Mouse (Mus musculus) frontal cortex, adult 2 months (tissue): ENCODE measurements around the gene Ntm. TPM values are rescaled to one million over a fixed set of nuclear protein-coding genes. Genes with fewer than 3 reads are reported as not detected.

Experiments
- DNase-seq, 2 experiments: peaks; one replicate each; pipeline ENCODE4 v3.0.0; 2022; ENCODE audit warnings: low spot score in 1 of 2; ENCODE audit errors: extremely low spot score in 1 of 2
- polyA plus RNA-seq: library from polyadenylated mRNA; depleted of rRNA; stranded (reverse); fragments of >200 nt; gene quantifications from 2 replicates; pipeline ENCODE4 v1.2.3, GENCODE M21; 2012

Ntm gene
- polyA plus RNA-seq, 1 experiment: 184 TPM

GRCm38 (mm10) chr9:29371341-29371740, 591.6 kb downstream of the Ntm start:
- DNase-seq: no peak

GRCm38 (mm10) chr9:29369621-29370020, 593.3 kb downstream of the Ntm start:
- no peak for DNase-seq

- no peak for DNase-seq
Observed at GRCm38 (mm10) chr9:29368291-29368690, 594.6 kb downstream of the Ntm start.

DNA sequence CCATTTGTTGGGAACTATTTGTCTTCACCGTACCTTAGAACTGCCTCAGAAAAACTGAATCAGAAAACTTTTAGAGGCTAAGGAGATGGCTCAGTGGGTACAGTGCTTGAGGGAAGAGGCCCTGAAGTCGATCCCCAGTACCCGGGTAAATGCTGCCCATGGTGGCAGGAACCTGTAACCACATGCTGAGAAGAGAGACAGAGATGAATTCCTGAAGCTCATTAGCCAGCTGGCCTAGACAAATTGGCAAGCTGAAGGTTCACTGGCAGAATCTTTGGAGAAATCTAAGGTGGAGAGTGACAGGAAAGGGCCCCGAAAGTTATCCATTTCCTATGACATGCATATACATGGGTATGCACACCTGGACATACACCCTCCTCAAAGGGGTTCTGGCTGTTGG, 605.1 kb downstream of the Ntm start:
- no peak for DNase-seq

GRCm38 (mm10) chr9:29342303-29342702, 620.6 kb downstream of the Ntm start:
- no peak for DNase-seq

GRCm38 (mm10) chr9:29341292-29341691, 621.6 kb downstream of the Ntm start:
- no peak for DNase-seq

DNA sequence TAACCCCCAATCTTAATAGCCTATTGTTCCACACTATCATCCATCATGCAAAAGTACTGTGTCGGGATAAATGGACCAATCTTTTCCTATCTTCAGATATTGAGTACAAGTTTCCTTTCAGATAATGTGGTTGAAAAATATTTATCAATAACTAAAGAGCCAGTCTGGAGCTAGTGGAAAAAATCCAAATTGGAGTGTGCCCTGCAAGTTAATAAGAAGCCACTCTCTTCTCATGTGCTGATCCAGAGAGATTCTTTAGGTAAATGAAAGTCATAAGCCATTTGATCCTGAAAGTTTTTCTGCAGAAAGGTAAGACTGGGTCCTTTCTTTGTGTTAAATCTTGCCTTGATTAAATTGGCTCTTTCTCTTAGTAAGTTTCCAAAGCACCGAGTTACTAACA, 627.3 kb downstream of the Ntm start:
- no peak for DNase-seq

DNA sequence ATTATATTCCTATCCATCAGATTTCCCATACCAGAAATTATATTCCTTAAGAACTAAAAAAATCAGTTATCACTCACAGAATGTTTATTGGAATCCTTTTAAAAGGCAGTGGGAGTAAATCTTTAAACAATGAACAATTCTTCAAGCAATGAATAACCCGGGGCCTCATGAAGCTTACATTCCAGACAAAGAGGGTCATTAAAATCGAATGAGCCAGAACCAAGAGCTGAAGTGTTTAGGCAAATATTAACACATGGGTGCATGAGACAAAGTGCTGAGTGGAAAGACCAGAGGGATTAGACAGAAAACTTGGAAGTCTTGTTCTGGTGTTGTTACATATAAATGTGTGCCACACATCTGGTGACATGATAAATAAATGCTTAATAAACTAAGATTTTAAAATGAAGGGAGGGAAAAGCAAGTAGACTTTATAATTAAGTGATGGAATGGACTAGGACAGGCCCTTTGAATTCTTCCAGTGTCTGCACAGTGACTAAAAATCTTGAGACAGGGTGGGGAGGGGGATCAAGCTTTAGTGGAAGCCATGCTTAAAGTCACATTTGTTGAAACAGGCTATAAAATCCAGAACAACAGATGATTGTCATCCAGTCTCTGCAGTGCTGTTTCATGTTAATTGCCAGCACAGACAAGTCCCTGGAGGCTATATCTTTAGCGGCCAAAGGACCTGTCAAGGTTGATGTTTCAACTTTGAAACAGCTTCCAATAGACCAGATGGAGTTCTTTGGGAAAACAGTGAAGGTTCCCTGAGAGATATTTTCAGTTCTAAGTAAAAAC, 630.4 kb downstream of the Ntm start:
- DNase-seq: no peak

GRCm38 (mm10) chr9:29330486-29330885, 632.5 kb downstream of the Ntm start:
- DNase-seq: no peak

- DNase-seq: no peak
Observed at GRCm38 (mm10) chr9:29326283-29326682, 636.7 kb downstream of the Ntm start.

DNA sequence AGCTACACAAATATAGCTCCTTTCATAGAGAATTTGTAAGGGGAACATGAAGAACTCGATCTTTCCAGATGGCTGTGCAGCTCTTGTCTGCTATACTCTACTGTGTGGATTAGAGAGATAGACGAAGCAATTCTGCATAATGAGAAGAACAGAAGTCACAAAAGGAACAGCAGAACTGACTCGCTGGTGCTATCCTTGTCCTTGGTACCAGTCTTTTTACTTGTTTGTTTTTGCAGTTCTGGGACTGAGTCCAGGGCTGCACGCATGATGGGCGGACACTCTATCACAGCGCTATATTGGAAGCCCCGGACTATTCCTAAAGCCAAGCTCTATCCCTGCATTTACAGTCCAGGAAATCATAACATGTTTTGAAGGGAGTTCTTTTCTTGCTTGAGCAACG, 637.8 kb downstream of the Ntm start:
- no peak for DNase-seq

DNA sequence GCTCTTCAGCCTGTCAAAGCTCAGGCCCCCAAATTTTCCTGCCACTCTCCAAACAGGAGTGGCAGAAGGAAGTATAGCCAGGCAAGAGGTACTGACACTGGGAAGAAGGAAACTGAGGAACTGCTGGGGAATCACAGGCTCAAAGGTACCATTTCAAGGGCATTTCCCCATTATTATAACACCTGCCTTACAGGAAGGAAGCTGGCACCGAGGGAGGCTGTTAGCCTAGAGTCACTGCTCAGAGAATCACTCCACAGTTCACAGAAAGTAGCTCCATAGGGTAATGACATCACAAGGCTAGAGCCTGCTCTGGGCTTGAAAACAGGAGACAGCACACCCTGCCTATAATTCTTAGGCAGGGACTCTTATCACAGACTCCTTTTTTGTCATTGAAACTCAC, 643.7 kb downstream of the Ntm start:
- no peak for DNase-seq

- no peak for DNase-seq
Observed at GRCm38 (mm10) chr9:29318676-29319162, 644.2 kb downstream of the Ntm start.

GRCm38 (mm10) chr9:29317623-29318022, 645.3 kb downstream of the Ntm start:
- DNase-seq: peak; percentile 52 to 65

- DNase-seq: peak in 1 of 2 experiments; percentile 32
Observed at GRCm38 (mm10) chr9:29315842-29316241, 647.1 kb downstream of the Ntm start.

DNA sequence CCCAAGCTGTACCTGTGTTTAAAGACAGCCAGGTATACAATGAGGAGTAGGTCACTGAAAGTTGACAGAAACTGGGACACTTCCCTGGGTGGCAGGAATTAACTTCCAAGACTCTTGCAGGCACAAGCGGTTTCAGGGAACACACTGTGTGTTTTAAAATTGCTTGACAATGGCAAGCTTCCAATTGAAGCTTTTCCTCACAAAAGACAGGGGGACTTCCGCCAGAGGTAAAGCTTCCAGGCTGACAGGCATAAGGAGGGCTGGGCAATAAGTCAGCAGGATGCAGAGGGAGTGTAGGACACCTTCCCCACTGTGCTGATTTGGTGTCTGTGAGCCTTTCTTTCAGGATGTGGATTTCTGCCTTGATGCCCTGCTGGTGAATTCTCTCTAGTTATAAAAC, 656.0 kb downstream of the Ntm start:
- no peak for DNase-seq

DNA sequence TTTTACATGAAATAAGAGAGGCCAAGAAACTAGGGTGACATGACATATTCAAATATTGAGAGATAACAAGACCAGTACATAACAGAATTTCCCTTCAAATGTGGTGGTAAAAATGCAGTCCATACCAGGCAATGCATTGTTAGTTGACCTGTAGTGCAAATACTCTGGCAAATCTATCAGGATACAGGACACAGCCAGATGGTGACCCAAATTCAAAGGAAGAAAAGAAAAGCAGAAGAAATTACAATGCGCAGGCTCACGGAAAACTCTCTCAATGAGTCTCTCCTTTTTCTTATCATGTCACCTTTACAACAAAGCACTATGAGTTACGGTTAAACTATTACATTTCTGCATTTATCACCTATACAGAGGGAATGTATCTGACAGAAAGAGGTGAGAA, 664.6 kb downstream of the Ntm start:
- no peak for DNase-seq

DNA sequence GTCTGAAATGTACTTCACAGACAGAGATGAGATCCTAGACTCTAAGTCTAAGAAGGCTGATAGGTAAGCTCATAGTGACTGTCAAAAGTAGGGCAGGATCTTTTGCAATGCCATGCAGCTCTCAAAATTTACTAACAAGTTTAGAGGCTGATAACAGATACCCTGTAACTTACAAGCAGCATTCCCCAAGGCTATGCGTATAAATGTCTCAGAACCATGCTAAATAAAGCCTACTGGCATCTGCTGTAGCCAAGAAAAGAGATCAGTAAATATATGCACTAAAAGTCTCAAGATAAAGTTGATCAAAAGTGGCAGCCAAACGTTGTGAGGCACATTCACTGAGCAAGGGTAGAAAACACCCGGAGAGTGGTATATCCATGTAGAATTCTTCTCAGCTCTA, 666.2 kb downstream of the Ntm start:
- peak in 1 of 2 experiments; percentile 25 for DNase-seq

DNA sequence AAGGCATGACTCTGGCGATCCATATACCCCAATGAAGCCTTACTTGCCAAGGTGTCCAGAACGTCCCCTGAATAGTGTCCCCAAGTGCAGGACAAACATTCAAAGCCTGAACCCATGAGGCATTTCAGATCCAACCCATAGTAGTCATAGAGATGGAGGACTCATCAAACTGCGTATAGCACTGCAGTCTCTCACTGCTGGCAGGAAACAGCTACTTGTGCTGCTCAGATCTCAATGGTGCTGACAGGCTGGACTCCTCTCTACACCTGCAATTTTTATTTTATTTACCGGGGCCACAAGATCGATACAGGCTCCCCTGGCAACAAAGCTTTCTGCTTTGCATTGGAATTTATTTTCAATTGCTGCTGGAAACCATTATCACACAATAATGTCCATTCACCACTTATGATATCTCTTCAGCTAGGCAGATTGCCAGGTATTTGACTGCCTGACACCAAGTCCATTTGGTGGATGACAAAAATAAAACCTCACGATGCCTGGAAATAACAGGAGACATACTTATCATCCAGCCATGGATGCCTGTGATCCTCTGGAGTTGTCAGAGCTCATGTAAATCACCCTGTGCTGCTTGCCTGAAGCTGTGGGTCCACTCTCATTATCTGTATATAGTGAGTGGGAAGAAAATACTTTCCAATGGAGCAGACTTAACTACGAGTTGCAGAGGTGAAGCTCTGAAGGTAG, 674.8 kb downstream of the Ntm start:
- DNase-seq: no peak

DNA sequence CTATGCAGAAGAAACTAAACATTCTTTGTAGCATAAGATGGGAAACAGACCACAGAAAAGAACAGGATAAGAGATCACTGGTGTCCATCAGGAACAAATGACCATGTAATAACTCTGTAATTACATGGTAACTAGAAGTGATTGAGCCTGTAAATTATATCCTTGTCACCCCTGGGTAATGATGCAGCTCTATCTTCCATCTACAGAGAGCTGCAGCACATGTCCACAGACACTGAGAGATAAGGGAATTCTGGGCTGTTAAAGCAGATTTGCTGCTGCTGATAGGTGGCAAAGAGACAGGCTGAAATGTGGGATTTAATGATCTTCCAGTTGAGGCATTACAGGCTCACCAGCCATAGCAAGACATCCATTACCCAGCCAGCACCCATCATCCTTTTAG, 677.8 kb downstream of the Ntm start:
- no peak for DNase-seq

- DNase-seq: no peak
Observed at GRCm38 (mm10) chr9:29272861-29273260, 690.1 kb downstream of the Ntm start.

- no peak for DNase-seq
Observed at GRCm38 (mm10) chr9:29269988-29270387, 693.0 kb downstream of the Ntm start.
